ENCODE assay signal across 15 mouse cellular contexts in the genomic region with DNA sequence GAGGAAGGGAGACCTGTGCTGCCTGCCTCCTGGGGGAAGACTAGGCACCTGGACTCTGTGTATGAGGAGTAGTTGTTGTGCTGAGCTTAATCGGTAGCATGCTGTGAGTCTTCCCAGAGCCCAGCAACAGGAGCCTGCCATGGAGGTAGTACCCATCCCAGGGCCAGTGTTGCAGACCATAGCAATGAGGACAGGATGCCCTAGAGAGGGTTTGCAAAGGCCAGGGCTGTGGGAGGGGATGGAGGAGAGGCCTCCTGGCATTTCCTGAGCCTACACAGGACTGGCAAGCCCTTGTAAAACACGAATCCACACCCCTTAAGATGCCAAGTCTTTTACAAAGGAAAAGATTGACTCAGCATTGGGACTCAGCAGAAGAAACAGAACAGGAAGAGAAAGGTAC. TPM values are rescaled to one million over a fixed set of nuclear protein-coding genes. Genes with fewer than 3 reads are reported as not detected.
DNase-seq lines count a peak whose midpoint lies in the region; ATAC-seq and TF ChIP-seq lines count a peak whose summit lies in the region.
"Had no signal": no experiment of that assay in that cellular context is flagged by ENCODE, and none has a peak within 500 bp of the region (broad histone marks: within the 10 kb centered on the region; RNA-seq: fewer than 3 reads in every experiment).

No protein-coding gene starts in this region.

- H3K4me1 ChIP-seq in embryonic facial prominence, embryonic 13.5 days, result peaks cover 22% of the 10 kb centered on the region
- H3K4me1 ChIP-seq in embryonic facial prominence, embryonic 10.5 days, result peaks cover 9% of the 10 kb centered on the region
- H3K4me1 ChIP-seq in midbrain, embryonic 14.5 days (ENCODE audit: control insufficient read depth, insufficient read depth, low read length), result 0 out of 2 replicates have a peak, but pooled peaks cover 2% of the 10 kb centered on the region
- H3K4me1 ChIP-seq in midbrain, embryonic 11.5 days (ENCODE audit: control insufficient read depth, insufficient read depth, low read length), result peaks cover 2% of the 10 kb centered on the region; the same call in 1 of the 2 replicates
- peaks cover 27% of the 10 kb centered on the region for H3K4me1 ChIP-seq in stomach, embryonic 16.5 days (ENCODE audit: control insufficient read depth, insufficient read depth, low read length)
- H3K4me1 ChIP-seq in cerebellum, adult 2 months (ENCODE audit: control insufficient read depth, insufficient read depth, low read length), result no peaks in the 10 kb centered on the region

- TF ChIP-seq CTCF in cerebellum, adult 2 months (IDR thresholded peaks at IDR 0.05; ENCODE audit: borderline replicate concordance, insufficient read depth, low read depth, low read length), result no peak

- no peak for TF ChIP-seq POLR2A in cerebellum, adult 2 months (IDR thresholded peaks at IDR 0.05; ENCODE audit: borderline replicate concordance, insufficient read depth, low read length)

- no peak overlapping the region for H3K9ac ChIP-seq in embryonic facial prominence, embryonic 13.5 days
- H3K9ac ChIP-seq in midbrain, embryonic 14.5 days (replicated peaks; ENCODE audit: low read length), result no peak overlapping the region
- no peak overlapping the region for H3K9ac ChIP-seq in midbrain, embryonic 11.5 days (ENCODE audit: low read length)
- no peak overlapping the region for H3K9ac ChIP-seq in stomach, embryonic 16.5 days (ENCODE audit: low read length)
- H3K9ac ChIP-seq: intestine, embryonic 15.5 days; liver, postnatal 0 days had no signal

- no peak for DNase-seq in embryonic facial prominence, embryonic 10.5 days (ENCODE audit: low spot score)
- DNase-seq in midbrain, embryonic 14.5 days, result no peak
- no peak for DNase-seq in midbrain, embryonic 11.5 days (ENCODE audit: low spot score, missing footprints)
- DNase-seq in kidney, postnatal 10 days, result peak; percentile 29
- DNase-seq in urinary bladder, adult 2 months (ENCODE audit: low spot score), result no peak
- no peak for DNase-seq in cerebellum, adult 2 months
- DNase-seq: gastrocnemius, postnatal 25 days; liver, postnatal 0 days had no signal

- peaks cover 3% of the 10 kb centered on the region; the same call in 1 of the 2 replicates for H3K27me3 ChIP-seq in embryonic facial prominence, embryonic 13.5 days
- H3K27me3 ChIP-seq in embryonic facial prominence, embryonic 10.5 days (replicated peaks; ENCODE audit: low read depth, poor library complexity, severe bottlenecking), result peaks cover 17% of the 10 kb centered on the region
- H3K27me3 ChIP-seq in midbrain, embryonic 14.5 days (ENCODE audit: control insufficient read depth, insufficient read depth, low read length), result no peaks in the 10 kb centered on the region
- H3K27me3 ChIP-seq in midbrain, embryonic 11.5 days (ENCODE audit: control insufficient read depth, insufficient read depth, low read length), result no peaks in the 10 kb centered on the region
- no peaks in the 10 kb centered on the region for H3K27me3 ChIP-seq in stomach, embryonic 16.5 days (ENCODE audit: control insufficient read depth, insufficient read depth, low read length)
- H3K27me3 ChIP-seq in cerebellum, adult 2 months (ENCODE audit: control insufficient read depth, insufficient read depth, low read length), result no peaks in the 10 kb centered on the region
- H3K27me3 ChIP-seq: intestine, embryonic 15.5 days had no signal

- 6% methylated on average over 2 of the region's 2 CpGs for WGBS in embryonic facial prominence, embryonic 13.5 days
- WGBS in embryonic facial prominence, embryonic 10.5 days, result 10% methylated on average over 2 of the region's 2 CpGs
- 18% methylated on average over 2 of the region's 2 CpGs for WGBS in midbrain, embryonic 14.5 days
- 13% methylated on average over 2 of the region's 2 CpGs for WGBS in midbrain, embryonic 11.5 days
- 16% methylated on average over 2 of the region's 2 CpGs for WGBS in stomach, embryonic 16.5 days
- WGBS in cerebellum, adult 2 months, result 14% methylated on average over 2 of the region's 2 CpGs

- no peaks in the 10 kb centered on the region for H3K9me3 ChIP-seq in embryonic facial prominence, embryonic 13.5 days
- H3K9me3 ChIP-seq in embryonic facial prominence, embryonic 10.5 days, result no peaks in the 10 kb centered on the region
- H3K9me3 ChIP-seq in midbrain, embryonic 14.5 days (ENCODE audit: control insufficient read depth, low read length), result no peaks in the 10 kb centered on the region
- no peaks in the 10 kb centered on the region for H3K9me3 ChIP-seq in midbrain, embryonic 11.5 days (ENCODE audit: control insufficient read depth, low read length)
- H3K9me3 ChIP-seq in stomach, embryonic 16.5 days (replicated peaks; ENCODE audit: control insufficient read depth, low read length), result no peaks in the 10 kb centered on the region
- H3K9me3 ChIP-seq: intestine, embryonic 15.5 days had no signal

- no peaks in the 10 kb centered on the region for H3K36me3 ChIP-seq in embryonic facial prominence, embryonic 13.5 days
- no peaks in the 10 kb centered on the region for H3K36me3 ChIP-seq in embryonic facial prominence, embryonic 10.5 days (replicated peaks)
- no peaks in the 10 kb centered on the region for H3K36me3 ChIP-seq in midbrain, embryonic 14.5 days (ENCODE audit: control insufficient read depth, insufficient read depth, low read length)
- H3K36me3 ChIP-seq in midbrain, embryonic 11.5 days (ENCODE audit: control insufficient read depth, insufficient read depth, low read length), result no peaks in the 10 kb centered on the region
- H3K36me3 ChIP-seq in stomach, embryonic 16.5 days (ENCODE audit: control insufficient read depth, insufficient read depth, low read length), result no peaks in the 10 kb centered on the region
- H3K36me3 ChIP-seq: intestine, embryonic 15.5 days had no signal

- no peak for ATAC-seq in embryonic facial prominence, embryonic 13.5 days (ENCODE audit: insufficient number of reproducible peaks, insufficient read depth, low FRiP score, low TSS enrichment, low read depth)
- peak; percentile 21; the same call in 1 of the 2 replicates for ATAC-seq in midbrain, embryonic 14.5 days (ENCODE audit: low FRiP score, low TSS enrichment)
- ATAC-seq in midbrain, embryonic 11.5 days (ENCODE audit: low FRiP score), result no peak
- ATAC-seq in stomach, embryonic 16.5 days (ENCODE audit: insufficient read depth, low FRiP score), result no peak
- ATAC-seq: liver, postnatal 0 days had no signal

- H3K4me3 ChIP-seq in embryonic facial prominence, embryonic 13.5 days, result no peak overlapping the region
- H3K4me3 ChIP-seq in embryonic facial prominence, embryonic 10.5 days, result no peak overlapping the region
- H3K4me3 ChIP-seq in midbrain, embryonic 14.5 days (replicated peaks; ENCODE audit: low read depth, low read length), result no peak overlapping the region
- H3K4me3 ChIP-seq in midbrain, embryonic 11.5 days (ENCODE audit: low read depth, low read length), result no peak overlapping the region
- no peak overlapping the region for H3K4me3 ChIP-seq in stomach, embryonic 16.5 days (replicated peaks; ENCODE audit: low read length)
- H3K4me3 ChIP-seq in cerebellum, adult 2 months (replicated peaks; ENCODE audit: insufficient read depth, low read depth, low read length), result no peak overlapping the region
- H3K4me3 ChIP-seq: intestine, embryonic 15.5 days; myocyte had no signal

- 0 out of 2 replicates have a peak overlapping the region, but pooled peaks have one; percentile 14 for H3K4me2 ChIP-seq in embryonic facial prominence, embryonic 13.5 days
- H3K4me2 ChIP-seq in midbrain, embryonic 14.5 days (ENCODE audit: low read length), result no peak overlapping the region
- H3K4me2 ChIP-seq in midbrain, embryonic 11.5 days, result no peak overlapping the region
- no peak overlapping the region for H3K4me2 ChIP-seq in stomach, embryonic 16.5 days (ENCODE audit: low read depth, low read length)
- H3K4me2 ChIP-seq: intestine, embryonic 15.5 days had no signal

- H3K27ac ChIP-seq in embryonic facial prominence, embryonic 13.5 days, result 0 out of 2 replicates have a peak overlapping the region, but pooled peaks have one; percentile 1
- H3K27ac ChIP-seq in embryonic facial prominence, embryonic 10.5 days (replicated peaks), result no peak overlapping the region
- H3K27ac ChIP-seq in midbrain, embryonic 14.5 days (replicated peaks; ENCODE audit: low read depth, low read length), result no peak overlapping the region
- H3K27ac ChIP-seq in midbrain, embryonic 11.5 days (ENCODE audit: low read depth, low read length), result no peak overlapping the region; the same call in 1 of the 2 replicates
- H3K27ac ChIP-seq in stomach, embryonic 16.5 days (ENCODE audit: low read length), result peak overlapping the region; percentile 4; the same call in 1 of the 2 replicates
- H3K27ac ChIP-seq in cerebellum, adult 2 months (ENCODE audit: insufficient read depth, low read length), result no peak overlapping the region
- H3K27ac ChIP-seq: intestine, embryonic 15.5 days; macrophage had no signal

RNA-seq across cellular contexts. Expression of gene Psd4, which starts 49.7 kb away (rescaled TPM):
- 1.1 and 2.5 TPM in 2 replicates for polyA plus RNA-seq in embryonic facial prominence, embryonic 13.5 days (2015; fragmentation: Nextera tagmentation; extraction: Ambion mirVana)
- 0.52 and 0.81 TPM in 2 replicates for polyA plus RNA-seq in embryonic facial prominence, embryonic 10.5 days (2016; fragmentation: Nextera tagmentation; extraction: Ambion mirVana)
- 0.07 and 0.18 TPM in 2 replicates for polyA plus RNA-seq in midbrain, embryonic 14.5 days (2014; fragmentation: Nextera tagmentation; extraction: Ambion mirVana)
- 0.36 TPM in 2 replicates for polyA plus RNA-seq in midbrain, embryonic 11.5 days (2014; fragmentation: Nextera tagmentation; extraction: Ambion mirVana)
- 9.4 and 10.2 TPM in 2 replicates for polyA plus RNA-seq in stomach, embryonic 16.5 days (2015; fragmentation: Nextera tagmentation; extraction: Ambion mirVana)
- polyA plus RNA-seq in urinary bladder, adult 2 months (2012; rRNA removed), result 17.9 and 22.3 TPM in 2 replicates
- 0.30 and 0.79 TPM in 2 replicates for polyA plus RNA-seq in cerebellum, adult 2 months (2012; rRNA removed)
- polyA plus RNA-seq: myocyte had no signal

RNA-seq across cellular contexts. Expression of gene Pax8, which starts 58.3 kb away (rescaled TPM):
- polyA plus RNA-seq in embryonic facial prominence, embryonic 13.5 days (2015; fragmentation: Nextera tagmentation; extraction: Ambion mirVana), result 0.34 TPM in 1 of 2 replicates, not detected in the other
- 1.1 and 3.0 TPM in 2 replicates for polyA plus RNA-seq in embryonic facial prominence, embryonic 10.5 days (2016; fragmentation: Nextera tagmentation; extraction: Ambion mirVana)
- polyA plus RNA-seq in midbrain, embryonic 14.5 days (2014; fragmentation: Nextera tagmentation; extraction: Ambion mirVana), result 4.5 and 5.4 TPM in 2 replicates
- 3.1 and 3.4 TPM in 2 replicates for polyA plus RNA-seq in midbrain, embryonic 11.5 days (2014; fragmentation: Nextera tagmentation; extraction: Ambion mirVana)
- 0.17 and 0.67 TPM in 2 replicates for polyA plus RNA-seq in stomach, embryonic 16.5 days (2015; fragmentation: Nextera tagmentation; extraction: Ambion mirVana)
- not detected in 2 replicates for polyA plus RNA-seq in urinary bladder, adult 2 months (2012; rRNA removed)
- 2.9 and 3.6 TPM in 2 replicates for polyA plus RNA-seq in cerebellum, adult 2 months (2012; rRNA removed)
- polyA plus RNA-seq: heart, embryonic 16.5 days; limb, embryonic 11.5 days; liver, postnatal 0 days; macrophage; myocyte had no signal

Comparison
In these comparisons a context has a peak if more than half of its experiments do, and no peak if none do; other contexts are left out.
1. H3K27ac ChIP-seq: peak in embryonic facial prominence, embryonic 13.5 days (single experiment) and stomach, embryonic 16.5 days (single experiment); none in embryonic facial prominence, embryonic 10.5 days (single experiment), midbrain, embryonic 14.5 days (single experiment), midbrain, embryonic 11.5 days (single experiment) and cerebellum, adult 2 months (single experiment).